Mouse (Mus musculus): Measurements from ENCODE around the gene Dbh.

DNA sequence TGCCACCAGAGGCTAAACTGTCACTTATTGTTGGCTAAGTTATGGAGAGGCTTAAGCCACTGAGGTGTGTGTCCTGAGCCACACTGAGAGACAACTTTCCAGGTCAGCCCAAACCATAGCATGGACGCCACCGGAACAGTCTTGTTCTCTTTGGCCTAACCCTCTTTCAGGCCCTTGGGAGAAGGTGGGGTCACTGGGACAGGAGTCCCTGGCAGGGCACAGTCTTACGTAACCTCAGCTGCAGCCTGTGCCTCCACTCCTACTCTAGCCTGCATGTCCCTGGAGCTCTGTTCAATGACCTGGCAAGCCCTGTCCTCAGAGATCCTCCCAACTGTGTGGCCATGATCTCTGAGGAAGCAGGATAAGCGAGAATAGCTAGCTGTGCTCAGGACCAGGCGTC lies 42.1 kb downstream of the Dbh start:
- TF ChIP-seq POLR2A (IDR thresholded peaks at IDR 0.05; ENCODE audit: borderline replicate concordance, insufficient read depth, low read length): no peak
- no peak for TF ChIP-seq CTCF (IDR thresholded peaks at IDR 0.05; ENCODE audit: borderline replicate concordance, insufficient read depth, low read depth, low read length)
